Mouse (Mus musculus) gastrocnemius, postnatal 4 days (tissue): ENCODE data around the gene Tmem54. TPM values are rescaled to one million over a fixed set of nuclear protein-coding genes. Genes with fewer than 3 reads are reported as not detected.

Source experiments
- DNase-seq, 2 experiments: peaks; one replicate each; pipeline ENCODE4 v3.0.0; 2021 to 2022; ENCODE audit warnings: low spot score in 2 of 2, mixed read lengths in 2 of 2
- total RNA-seq, 2 experiments: library from RNA; stranded (reverse); gene quantifications; 2 replicates each; pipeline ENCODE4 v1.2.3; 2021

The Tmem54 gene
- total RNA-seq, 2 experiments from 2014 or later = 0.73 TPM; not detected in 1

DNA sequence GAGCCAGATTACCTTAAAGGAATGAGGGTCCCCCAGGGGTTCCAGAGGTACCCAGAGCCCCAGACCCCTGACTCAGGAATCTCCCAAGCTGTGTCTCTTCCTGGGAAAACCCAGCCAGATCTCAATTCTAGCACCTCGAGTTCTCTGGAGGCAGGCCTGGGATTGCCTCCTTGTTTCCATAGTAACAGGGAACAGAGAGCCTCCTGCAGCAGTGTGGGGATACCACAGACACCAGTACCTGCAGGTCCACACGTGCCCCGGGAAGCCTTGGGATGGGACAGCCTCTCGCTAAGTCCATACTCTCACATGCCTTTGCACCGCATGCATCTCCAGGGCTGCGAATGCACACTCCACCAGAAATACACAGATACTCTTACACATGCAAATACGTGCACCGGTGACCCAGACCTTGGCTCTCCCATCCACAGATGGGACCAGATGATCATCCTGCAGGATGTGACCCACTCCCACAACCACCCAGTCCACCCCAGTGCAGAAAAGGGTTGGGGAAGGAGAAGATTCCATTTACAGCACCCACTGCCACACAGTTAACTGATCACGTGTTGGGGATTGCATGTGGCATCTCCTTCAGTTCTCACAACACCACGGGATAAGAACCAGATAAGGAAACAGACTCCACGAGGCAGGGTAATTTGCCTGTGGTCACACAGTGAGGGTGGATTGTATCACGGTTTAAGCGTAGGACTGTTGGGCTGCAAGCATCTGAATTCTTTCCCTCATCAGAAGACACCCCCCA, 23.4 kb downstream of the Tmem54 start:
- DNase-seq = no peak

DNA sequence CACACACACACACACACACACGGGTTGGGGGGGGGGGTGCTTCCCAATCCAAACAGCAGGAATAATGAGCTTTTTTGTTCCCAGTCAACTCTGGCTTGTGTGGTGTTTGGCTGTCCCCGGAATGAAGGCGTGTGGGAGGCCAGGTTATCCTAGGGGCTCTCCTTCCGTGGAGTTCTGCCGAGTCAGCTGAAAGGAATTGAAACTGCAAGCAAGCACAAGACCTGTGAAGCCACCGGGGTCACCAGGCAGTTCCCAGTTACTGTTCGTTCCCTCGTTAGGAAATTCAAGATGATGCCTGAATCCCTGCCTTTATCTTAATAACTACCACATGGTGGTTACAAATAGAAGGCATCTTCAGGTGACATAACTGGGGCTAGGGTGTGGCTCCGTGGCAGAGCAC, 24.0 kb downstream of the Tmem54 start:
- no peak for DNase-seq

- DNase-seq = no peak
Measured at GRCm38 (mm10) chr4:129130149-129130548, 24.8 kb downstream of the Tmem54 start.

DNA sequence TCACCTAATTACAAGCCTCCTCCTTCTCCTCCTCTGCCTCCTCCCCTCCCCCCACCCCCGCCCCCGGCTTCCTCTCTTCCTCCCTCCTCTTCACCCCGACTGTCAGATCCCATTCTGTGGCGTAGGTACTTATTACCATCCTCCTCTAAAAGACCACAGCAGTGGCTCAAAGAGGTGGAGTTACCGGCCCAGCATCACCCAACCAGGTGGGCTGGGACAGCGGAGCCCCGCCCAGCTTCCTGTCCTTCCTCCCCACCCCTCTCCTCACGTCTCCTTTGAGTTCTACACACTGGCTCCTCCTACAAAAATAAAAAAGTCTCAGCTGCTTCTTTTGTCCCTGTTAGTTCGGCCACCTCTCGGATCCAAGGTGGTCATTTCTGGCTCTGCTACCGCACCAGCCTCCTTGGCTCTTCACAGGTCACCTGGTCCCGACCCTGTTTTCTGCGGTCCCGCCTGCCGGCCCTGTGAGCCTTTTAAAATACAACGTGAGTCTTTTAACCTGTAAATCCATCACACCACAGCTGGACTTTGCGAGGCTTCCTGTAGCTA, 25.5 kb downstream of the Tmem54 start:
- DNase-seq = no peak

DNA sequence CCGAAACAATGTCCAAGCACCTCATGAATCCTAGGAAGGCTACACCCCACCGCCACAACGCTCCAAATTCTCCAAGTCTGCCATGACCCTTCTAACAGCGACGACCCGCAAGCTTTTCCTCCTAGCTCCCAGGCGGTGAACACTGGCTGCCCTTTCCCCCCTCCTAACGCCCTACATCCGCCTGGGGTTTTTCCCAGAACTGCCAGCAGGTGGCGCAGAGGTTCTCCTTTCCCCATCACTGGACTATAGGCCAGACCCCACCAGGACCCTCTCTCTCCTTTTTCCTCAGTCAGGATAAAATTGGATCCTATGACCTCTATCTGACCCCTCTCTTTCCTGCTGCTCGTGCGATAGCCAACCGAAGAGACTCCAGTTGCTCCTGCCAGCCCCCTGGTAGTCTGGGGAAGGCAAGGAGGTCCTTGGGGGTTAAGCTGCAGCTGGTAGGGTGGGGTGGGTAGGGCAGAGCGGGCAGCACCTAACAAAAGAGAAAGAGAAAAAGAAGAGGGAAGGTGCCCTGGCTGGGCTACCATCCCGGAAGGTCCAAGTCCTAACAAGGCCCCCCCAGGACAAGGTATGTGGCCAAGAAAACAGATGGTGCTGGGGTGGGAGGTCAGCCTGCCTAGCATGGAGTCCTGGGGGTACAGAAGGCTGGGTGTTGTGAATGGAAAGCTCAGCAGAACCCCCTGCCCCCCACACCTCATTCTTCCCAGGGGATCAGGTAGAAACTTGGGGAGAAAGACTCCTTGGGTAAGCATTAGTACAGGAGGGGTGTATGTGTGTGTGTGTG, 29.6 kb downstream of the Tmem54 start:
- DNase-seq = peak in 1 of 2 experiments; percentile 75

- no peak for DNase-seq
Measured at GRCm38 (mm10) chr4:129135637-129136036, 30.3 kb downstream of the Tmem54 start.

- DNase-seq = no peak
Measured at GRCm38 (mm10) chr4:129136189-129136578, 30.8 kb downstream of the Tmem54 start.

- DNase-seq = no peak
Measured at GRCm38 (mm10) chr4:129136579-129137391, 31.4 kb downstream of the Tmem54 start, which contains the start of gene Fndc5. TSS of gene Fndc5 (plus strand) at chr4:129136999.

- DNase-seq = no peak
Measured at GRCm38 (mm10) chr4:129137392-129138321, 32.3 kb downstream of the Tmem54 start.

DNA sequence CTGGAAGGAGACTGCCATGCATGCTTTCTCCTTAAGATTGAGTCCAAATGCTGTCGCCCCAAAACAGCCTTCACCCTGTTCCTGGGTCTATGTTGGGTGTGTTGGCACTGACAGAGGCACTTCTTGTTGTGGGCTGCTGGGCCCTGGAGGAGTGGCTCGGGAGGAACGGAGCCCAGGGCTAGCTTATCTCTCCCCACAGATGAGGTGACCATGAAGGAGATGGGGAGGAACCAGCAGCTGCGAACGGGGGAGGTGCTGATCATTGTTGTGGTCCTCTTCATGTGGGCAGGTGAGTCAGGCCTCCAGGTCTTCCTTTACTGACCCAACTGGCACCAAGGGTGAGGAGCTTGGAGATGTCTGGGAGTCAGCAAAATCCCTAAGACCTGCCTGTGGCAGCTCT, 34.3 kb downstream of the Tmem54 start:
- DNase-seq = no peak

DNA sequence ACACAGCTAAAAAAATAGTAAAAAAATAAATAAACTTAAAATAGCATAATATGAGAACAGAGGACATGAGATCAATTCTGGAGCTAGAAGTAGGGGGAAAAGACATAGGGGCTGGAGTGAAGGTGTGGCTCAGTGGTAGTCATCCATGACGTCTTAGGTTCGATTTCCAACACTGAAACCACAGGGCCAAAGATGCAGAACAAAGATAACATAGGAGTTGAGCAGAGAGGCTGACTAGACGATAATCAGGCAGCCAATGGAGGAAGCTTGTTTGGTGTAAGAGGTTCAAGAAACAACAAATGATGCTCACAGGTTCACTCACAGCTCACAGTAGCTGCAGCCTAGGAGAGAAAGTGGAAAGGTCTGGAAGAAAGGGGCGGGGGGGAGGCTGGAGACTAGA, 35.5 kb downstream of the Tmem54 start:
- no peak for DNase-seq

DNA sequence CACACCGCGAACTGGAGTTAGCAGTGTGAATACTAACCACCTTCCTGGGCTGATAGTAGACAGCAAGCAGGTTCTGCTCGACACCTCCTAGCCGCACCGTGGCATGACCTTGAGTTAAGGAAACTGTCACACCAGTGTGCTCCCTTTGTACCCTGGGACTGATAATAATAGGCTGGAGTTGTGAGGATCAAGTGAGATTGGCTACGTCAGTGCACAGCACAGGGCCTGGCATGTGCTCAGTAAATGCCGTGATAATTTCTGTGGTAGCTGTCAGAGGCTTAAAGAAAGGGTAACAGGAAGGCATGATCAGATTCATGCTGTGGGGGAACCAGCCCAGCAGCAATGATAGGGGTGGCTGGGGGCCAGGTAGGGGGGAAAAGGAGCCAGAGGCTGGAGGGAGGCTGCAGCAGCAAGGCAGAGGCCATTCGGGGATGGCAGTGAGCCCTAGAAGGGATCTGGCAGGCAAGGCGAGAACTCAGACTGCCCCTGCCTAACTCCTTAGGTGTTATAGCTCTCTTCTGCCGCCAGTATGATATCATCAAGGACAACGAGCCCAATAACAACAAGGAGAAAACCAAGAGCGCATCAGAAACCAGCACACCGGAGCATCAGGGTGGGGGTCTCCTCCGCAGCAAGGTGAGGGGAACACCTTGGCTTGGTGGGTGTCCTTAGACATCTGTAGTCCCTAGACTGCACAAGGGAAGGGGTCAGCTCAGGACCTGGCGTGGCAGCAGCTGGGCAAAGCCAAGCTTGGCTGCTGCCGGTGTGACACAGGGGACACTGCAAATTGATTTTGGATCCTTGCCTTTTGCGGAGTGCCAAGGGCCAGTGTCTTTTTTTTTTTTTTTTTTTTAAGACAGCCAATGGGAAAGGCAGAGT, 36.5 kb downstream of the Tmem54 start:
- no peak for DNase-seq

- no peak for DNase-seq
Measured at GRCm38 (mm10) chr4:129142439-129143045, 37.2 kb downstream of the Tmem54 start.

DNA sequence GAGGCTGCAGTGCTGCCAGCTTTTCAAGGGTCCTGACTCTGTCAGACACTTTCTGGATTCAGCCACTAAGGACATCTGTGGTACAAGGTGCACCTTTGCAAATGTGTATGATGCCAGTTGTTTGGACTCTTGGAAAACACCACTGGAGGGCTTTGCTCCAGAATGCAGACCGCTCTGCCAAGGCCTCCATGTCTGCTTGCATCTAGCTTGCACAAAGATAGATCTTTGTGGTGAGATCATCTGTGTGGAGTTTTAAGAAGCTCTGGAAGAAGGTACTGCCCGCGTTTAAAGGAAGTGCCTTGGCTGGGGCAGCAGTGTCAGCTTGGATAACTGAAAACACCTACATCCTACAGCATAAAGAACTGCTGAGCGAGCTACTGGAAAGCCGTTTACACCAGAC, 38.2 kb downstream of the Tmem54 start:
- DNase-seq = no peak

- no peak for DNase-seq
Measured at GRCm38 (mm10) chr4:129144401-129145367, 39.3 kb downstream of the Tmem54 start.

GRCm38 (mm10) chr4:129145411-129145810, 40.1 kb downstream of the Tmem54 start:
- no peak for DNase-seq

- no peak for DNase-seq
Measured at GRCm38 (mm10) chr4:129145943-129146342, 40.6 kb downstream of the Tmem54 start.

GRCm38 (mm10) chr4:129146392-129146791, 41.0 kb downstream of the Tmem54 start:
- DNase-seq = no peak
